Mouse (Mus musculus) stomach, embryonic 14.5 days (tissue): ENCODE results near the gene Eno1. TPM values are rescaled to one million over a fixed set of nuclear protein-coding genes. Genes with fewer than 3 reads are reported as not detected.

ENCODE experiments used
- ATAC-seq: fragments of 200-750 bp; cut with Nextera tagmentation; 2 replicates; pipeline ENCODE4 v1.8.0; 2017; ENCODE audit warnings: low read depth, moderate TSS enrichment; ENCODE audit not compliant: insufficient number of reproducible peaks, insufficient read depth, low FRiP score
- H3K27ac ChIP-seq: fragments of 300-500 bp; sonication (generic); 2 replicates; pipeline ENCODE4 v1.5.1; 2014; ENCODE audit warnings: mild to moderate bottlenecking, low read length, moderate library complexity, mixed read lengths
- H3K27me3 ChIP-seq: fragments of 300-500 bp; sonication (generic); 2 replicates; pipeline ENCODE4 v1.6.1; 2014; ENCODE audit warnings: low read length, control low read depth, mixed read lengths; ENCODE audit not compliant: control insufficient read depth, insufficient read depth
- H3K36me3 ChIP-seq: fragments of 300-500 bp; sonication (generic); 2 replicates; pipeline ENCODE4 v1.6.1; 2014; ENCODE audit warnings: mild to moderate bottlenecking, control low read depth, low read length, moderate library complexity, mixed read lengths; ENCODE audit not compliant: control insufficient read depth, insufficient read depth
- H3K4me1 ChIP-seq: fragments of 300-500 bp; sonication (generic); 2 replicates; pipeline ENCODE4 v1.6.1; 2014; ENCODE audit warnings: low read length, control low read depth, mixed read lengths; ENCODE audit not compliant: control insufficient read depth, insufficient read depth
- H3K4me2 ChIP-seq: fragments of 300-500 bp; sonication (generic); replicated peaks from 2 replicates; pipeline ENCODE4 v1.6.1; 2014; ENCODE audit warnings: low read depth, low read length, control low read depth
- H3K4me3 ChIP-seq: fragments of 300-500 bp; sonication (generic); 2 replicates; pipeline ENCODE4 v1.5.1; 2014; ENCODE audit warnings: low read depth, low read length, control low read depth
- H3K9ac ChIP-seq: fragments of 300-500 bp; sonication (generic); replicated peaks from 2 replicates; pipeline ENCODE4 v1.6.1; 2014; ENCODE audit warnings: low read depth, mild to moderate bottlenecking, control low read depth, low read length, moderate library complexity, mixed read lengths
- H3K9me3 ChIP-seq: fragments of 300-500 bp; sonication (generic); 2 replicates; pipeline ENCODE4 v1.6.1; 2016; ENCODE audit warnings: low read depth, low read length, control low read depth; ENCODE audit not compliant: control insufficient read depth
- WGBS: fragments of 180-500 bp; shearing (Covaris S2); extraction: QIAGEN DNeasy Blood & Tissue Kit; methylation state at CpG from one replicate; pipeline ENCODE4 v1.1.7; 2014; 5-methylcytosine and 5-hydroxymethylcytosine counted together
- polyA plus RNA-seq: library from polyadenylated mRNA; unstranded; fragments of >200 nt; fragmentation: Nextera tagmentation; extraction: Ambion mirVana; gene quantifications from 2 replicates; pipeline ENCODE4 v1.2.1, GENCODE M21; 2014

The Eno1 gene
- polyA plus RNA-seq, 1 experiment from 2014 or later, result 1,497 TPM

GRCm38 (mm10) chr4:150209751-150210150, 26.8 kb upstream of the Eno1 start:
- Histone ChIP-seq H3K27me3 (no peaks in the 10 kb centered on the region), H3K4me2 (no peak overlapping the region), H3K4me3 (no peak overlapping the region), H3K9me3 (no peaks in the 10 kb centered on the region), H3K9ac (no peak overlapping the region), H3K36me3 (no peaks in the 10 kb centered on the region), H3K4me1 (0 out of 2 replicates have a peak, but pooled peaks cover 3% of the 10 kb centered on the region), H3K27ac (no peak overlapping the region)
- no peak for ATAC-seq
- 89% methylated on average over 5 of the region's 5 CpGs for WGBS

DNA sequence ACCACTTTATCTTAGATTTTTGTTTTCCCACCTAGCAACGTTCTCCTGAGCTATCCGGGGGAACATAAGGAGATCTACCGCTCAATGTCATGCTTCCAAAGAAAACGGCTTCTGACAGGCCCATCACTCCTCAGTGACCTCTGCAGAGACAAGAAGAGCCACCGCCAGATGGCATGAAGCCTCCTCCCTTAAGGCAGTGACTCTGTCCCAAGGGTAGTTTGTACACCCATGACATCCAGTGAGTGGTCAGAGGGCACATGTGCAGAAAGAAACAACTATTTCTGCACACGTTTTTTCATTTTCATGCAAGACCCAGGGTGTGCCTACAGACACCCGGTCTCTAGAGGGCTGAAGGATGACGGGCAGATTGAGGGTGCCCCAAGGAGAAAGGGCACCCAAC, 26.2 kb upstream of the Eno1 start:
- Histone ChIP-seq H3K27me3 (no peaks in the 10 kb centered on the region), H3K4me1 (0 out of 2 replicates have a peak, but pooled peaks cover 3% of the 10 kb centered on the region), H3K36me3 (no peaks in the 10 kb centered on the region), H3K4me2 (no peak overlapping the region), H3K9me3 (no peaks in the 10 kb centered on the region), H3K9ac (no peak overlapping the region), H3K27ac (no peak overlapping the region), H3K4me3 (no peak overlapping the region)
- ATAC-seq, result no peak
- whole genome bisulfite sequencing, result 85% methylated on average over 8 of the region's 8 CpGs

- Histone ChIP-seq H3K27me3 (no peaks in the 10 kb centered on the region), H3K4me3 (peak overlapping the region; percentile 25), H3K4me1 (0 out of 2 replicates have a peak, but pooled peaks cover 3% of the 10 kb centered on the region), H3K9ac (no peak overlapping the region), H3K27ac (no peak overlapping the region), H3K4me2 (peak overlapping the region; percentile 49), H3K36me3 (no peaks in the 10 kb centered on the region), H3K9me3 (no peaks in the 10 kb centered on the region)
- 0 out of 2 replicates have a peak, but pooled peaks have one; percentile 17 for ATAC-seq
- WGBS, result 52% methylated on average over 10 of the region's 10 CpGs
These were observed 24.5 kb upstream of the Eno1 start for GRCm38 (mm10) chr4:150211930-150212552.

DNA sequence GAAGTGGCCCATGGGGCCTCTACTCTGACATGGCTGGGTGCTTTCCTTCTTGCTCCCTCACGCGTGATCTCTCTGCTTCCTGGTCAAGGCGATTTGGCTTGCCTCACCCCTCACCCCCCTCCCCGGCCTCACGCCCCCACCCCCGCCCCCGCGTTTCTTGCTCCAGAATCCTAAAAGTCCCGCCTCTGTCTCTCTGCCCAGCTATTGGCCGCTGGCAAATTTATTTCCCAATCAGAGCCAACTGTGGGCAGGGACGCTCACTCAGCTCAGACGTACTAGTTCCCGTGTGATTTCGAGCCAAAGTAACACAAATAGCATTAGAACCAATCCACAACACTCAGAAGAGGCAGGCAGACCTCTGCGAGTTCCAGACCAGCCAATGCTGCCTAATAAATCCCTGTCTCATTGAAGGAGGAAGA, 24.0 kb upstream of the Eno1 start:
- no peak overlapping the region for H3K9ac ChIP-seq
- no peaks in the 10 kb centered on the region for H3K27me3 ChIP-seq
- H3K27ac ChIP-seq, result no peak overlapping the region
- WGBS, result 3% methylated on average over 15 of the region's 15 CpGs
- H3K36me3 ChIP-seq, result no peaks in the 10 kb centered on the region
- ATAC-seq, result peak; percentile 87
- H3K4me3 ChIP-seq, result peak overlapping the region; percentile 25
- 0 out of 2 replicates have a peak, but pooled peaks cover 3% of the 10 kb centered on the region for H3K4me1 ChIP-seq
- H3K4me2 ChIP-seq, result peak overlapping the region; percentile 49
- no peaks in the 10 kb centered on the region for H3K9me3 ChIP-seq

DNA sequence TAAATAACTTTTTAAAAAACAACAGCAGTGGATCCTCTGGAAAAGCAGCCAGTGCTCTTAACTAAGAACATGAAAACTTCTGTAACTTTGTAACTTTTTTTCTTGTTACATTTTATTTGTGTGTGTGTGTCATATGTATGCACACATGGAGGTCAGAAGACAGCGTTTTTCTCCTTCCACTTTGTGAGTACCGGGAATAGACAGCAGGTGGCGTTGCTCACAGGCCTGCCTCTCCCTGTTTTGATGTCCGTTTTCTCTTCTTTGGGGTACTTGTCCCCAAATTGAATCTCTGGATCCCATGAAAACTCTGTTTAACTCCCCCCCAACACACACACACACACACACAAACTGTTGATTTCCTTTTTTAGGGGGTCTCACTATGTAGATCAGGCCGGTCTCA, 22.6 kb upstream of the Eno1 start:
- 39% methylated on average over 5 of the region's 5 CpGs for whole genome bisulfite sequencing
- no peak for ATAC-seq
- no peaks in the 10 kb centered on the region for H3K27me3 ChIP-seq
- H3K4me3 ChIP-seq, result no peak overlapping the region
- no peak overlapping the region for H3K4me2 ChIP-seq
- H3K9ac ChIP-seq, result no peak overlapping the region
- H3K36me3 ChIP-seq, result no peaks in the 10 kb centered on the region
- H3K4me1 ChIP-seq, result 0 out of 2 replicates have a peak, but pooled peaks cover 3% of the 10 kb centered on the region
- H3K9me3 ChIP-seq, result no peaks in the 10 kb centered on the region
- no peak overlapping the region for H3K27ac ChIP-seq

GRCm38 (mm10) chr4:150216423-150216822, 20.1 kb upstream of the Eno1 start:
- WGBS, result 66% methylated on average over 6 of the region's 6 CpGs
- no peaks in the 10 kb centered on the region for H3K9me3 ChIP-seq
- no peak overlapping the region for H3K4me3 ChIP-seq
- H3K27me3 ChIP-seq, result no peaks in the 10 kb centered on the region
- H3K36me3 ChIP-seq, result no peaks in the 10 kb centered on the region
- 0 out of 2 replicates have a peak, but pooled peaks cover 3% of the 10 kb centered on the region for H3K4me1 ChIP-seq
- no peak for ATAC-seq
- H3K27ac ChIP-seq, result no peak overlapping the region
- H3K9ac ChIP-seq, result no peak overlapping the region
- no peak overlapping the region for H3K4me2 ChIP-seq

DNA sequence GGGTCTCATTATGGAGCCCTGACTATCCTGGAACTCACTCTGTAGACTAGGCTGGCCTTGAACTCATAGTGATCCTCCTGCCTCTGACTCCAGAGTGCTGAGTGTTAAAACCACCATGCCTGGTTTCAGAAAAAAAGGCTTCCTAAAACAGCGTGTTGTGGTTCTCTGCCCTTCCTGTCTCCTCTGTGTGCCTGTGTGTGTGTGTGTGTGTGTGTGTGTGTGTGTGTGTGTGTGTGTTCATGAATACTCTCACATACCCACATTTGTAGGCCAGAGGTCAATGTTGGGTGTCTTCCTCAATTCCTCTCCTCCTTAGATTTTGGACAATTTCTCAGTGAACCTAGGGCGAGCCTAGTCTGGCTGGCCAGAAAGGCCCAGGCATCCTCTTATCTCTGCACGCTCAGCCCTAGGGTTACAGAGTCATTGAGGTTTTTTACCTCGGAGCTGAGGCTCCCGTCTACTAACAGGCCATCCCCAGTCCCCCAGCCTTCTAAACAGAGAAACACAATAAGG, 19.4 kb upstream of the Eno1 start:
- H3K36me3 ChIP-seq, result no peaks in the 10 kb centered on the region
- no peak for ATAC-seq

DNA sequence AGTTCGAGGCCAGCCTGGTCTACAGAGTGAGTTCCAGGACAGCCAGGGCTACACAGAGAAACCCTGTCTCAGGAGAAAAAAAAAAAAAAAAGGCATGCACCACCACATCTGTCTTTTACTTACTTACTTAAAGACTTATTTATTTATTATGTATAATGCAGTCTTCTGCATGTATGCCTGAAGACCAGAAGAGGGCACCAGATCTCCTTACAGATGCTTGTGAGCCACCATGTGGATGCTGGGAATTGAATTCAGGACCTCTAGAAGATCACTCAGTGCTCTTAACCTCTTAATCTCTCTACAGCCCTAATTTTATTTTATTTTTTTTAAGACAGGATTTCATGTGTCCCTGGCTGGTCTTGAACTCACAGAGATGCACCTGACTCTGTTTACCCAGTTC, 18.6 kb upstream of the Eno1 start:
- Histone ChIP-seq H3K4me3 (no peak overlapping the region), H3K36me3 (no peaks in the 10 kb centered on the region), H3K27ac (no peak overlapping the region), H3K4me2 (no peak overlapping the region), H3K27me3 (no peaks in the 10 kb centered on the region), H3K4me1 (0 out of 2 replicates have a peak, but pooled peaks cover 3% of the 10 kb centered on the region), H3K9me3 (no peaks in the 10 kb centered on the region), H3K9ac (no peak overlapping the region)
- WGBS, result 100% methylated on average over 1 of the region's 1 CpGs
- ATAC-seq, result no peak

More for the DNA sequence above, 19.4 kb upstream of the Eno1 start:
- Histone ChIP-seq H3K9ac (no peak overlapping the region), H3K9me3 (no peaks in the 10 kb centered on the region), H3K4me3 (no peak overlapping the region), H3K27me3 (no peaks in the 10 kb centered on the region), H3K27ac (no peak overlapping the region), H3K4me1 (0 out of 2 replicates have a peak, but pooled peaks cover 3% of the 10 kb centered on the region), H3K4me2 (no peak overlapping the region)
- WGBS, result 73% methylated on average over 5 of the region's 5 CpGs
